Mouse (Mus musculus): ENCODE measurements around the gene Ncoa7. TPM values are rescaled to one million over a fixed set of nuclear protein-coding genes. Genes with fewer than 3 reads are reported as not detected.

Gene Ncoa7
- total RNA-seq, 2 experiments from 2014 or later: 5.6 to 9.6 TPM

GRCm38 (mm10) chr10:30745238-30745974 is 57.7 kb downstream of the Ncoa7 start:
- no peak for DNase-seq

DNA sequence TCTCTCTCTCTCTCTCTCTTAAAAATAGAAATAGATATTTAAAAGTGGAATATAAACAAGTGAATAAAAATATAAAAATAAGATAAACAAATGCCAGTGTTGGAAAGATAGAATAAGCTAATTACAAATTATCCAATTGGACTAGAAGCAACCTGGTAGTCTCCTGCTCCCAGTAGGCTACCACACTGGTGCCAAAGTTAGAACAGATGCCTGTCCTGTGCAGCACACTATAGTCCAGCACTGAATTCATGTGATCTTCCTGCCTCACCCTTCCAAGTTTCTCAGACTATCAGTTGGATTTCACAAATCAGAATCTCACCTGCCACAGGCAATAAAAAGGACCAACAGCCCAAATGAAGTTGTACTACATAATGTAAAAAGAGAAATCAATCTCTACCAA is 59.9 kb downstream of the Ncoa7 start:
- no peak for DNase-seq

DNA sequence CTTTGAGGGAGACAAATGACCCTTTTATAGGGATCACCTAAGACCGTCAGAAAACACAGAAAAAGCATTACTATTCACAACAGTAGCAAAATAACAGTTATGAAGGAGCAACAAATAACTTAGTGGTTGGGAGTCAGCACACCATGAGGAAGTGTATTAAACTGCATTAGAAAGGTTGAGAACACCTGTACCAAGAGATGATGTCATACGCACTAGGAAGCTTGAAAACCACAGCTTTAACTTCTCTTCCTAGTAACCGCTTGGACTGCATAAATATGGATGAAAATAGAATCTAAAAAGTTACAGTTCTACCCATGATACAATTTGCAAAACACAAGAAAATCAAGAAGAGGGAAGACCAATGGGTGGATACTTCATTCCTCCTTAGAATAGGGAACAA is 64.7 kb downstream of the Ncoa7 start:
- no peak for DNase-seq

GRCm38 (mm10) chr10:30737323-30737722 is 65.8 kb downstream of the Ncoa7 start:
- no peak for DNase-seq

- DNase-seq: no peak
Observed at GRCm38 (mm10) chr10:30733148-30733785, 69.9 kb downstream of the Ncoa7 start.

DNA sequence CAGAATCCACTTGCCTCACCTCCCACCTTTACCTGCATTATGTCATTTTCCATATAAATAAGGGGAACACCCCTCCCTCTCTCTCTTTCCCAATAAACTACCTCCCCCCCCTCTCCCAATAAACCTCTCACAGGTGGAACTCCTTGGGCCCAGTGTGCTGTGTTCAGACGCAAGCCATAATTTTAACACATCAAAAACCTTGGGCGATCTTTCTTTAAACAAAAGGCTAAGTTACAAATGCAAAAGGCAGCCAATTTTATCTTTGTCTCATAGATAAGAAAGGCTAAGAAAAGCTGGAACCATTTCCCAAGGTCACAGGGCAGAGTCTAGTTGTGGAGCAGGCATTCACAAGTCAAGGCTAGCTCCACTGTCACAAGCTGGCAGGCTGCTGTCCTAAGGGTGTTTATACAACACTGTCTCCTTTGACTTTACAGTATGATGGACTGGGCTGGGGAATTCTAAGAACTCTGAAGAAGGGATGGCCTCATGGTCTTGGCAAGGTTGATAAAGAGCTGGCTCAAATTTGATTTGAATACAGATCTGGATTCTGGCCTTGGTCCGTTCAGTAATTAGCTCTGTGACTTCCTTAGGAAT is 71.7 kb downstream of the Ncoa7 start:
- no peak for DNase-seq

- DNase-seq: no peak
Observed at GRCm38 (mm10) chr10:30730791-30731190, 72.3 kb downstream of the Ncoa7 start.

DNA sequence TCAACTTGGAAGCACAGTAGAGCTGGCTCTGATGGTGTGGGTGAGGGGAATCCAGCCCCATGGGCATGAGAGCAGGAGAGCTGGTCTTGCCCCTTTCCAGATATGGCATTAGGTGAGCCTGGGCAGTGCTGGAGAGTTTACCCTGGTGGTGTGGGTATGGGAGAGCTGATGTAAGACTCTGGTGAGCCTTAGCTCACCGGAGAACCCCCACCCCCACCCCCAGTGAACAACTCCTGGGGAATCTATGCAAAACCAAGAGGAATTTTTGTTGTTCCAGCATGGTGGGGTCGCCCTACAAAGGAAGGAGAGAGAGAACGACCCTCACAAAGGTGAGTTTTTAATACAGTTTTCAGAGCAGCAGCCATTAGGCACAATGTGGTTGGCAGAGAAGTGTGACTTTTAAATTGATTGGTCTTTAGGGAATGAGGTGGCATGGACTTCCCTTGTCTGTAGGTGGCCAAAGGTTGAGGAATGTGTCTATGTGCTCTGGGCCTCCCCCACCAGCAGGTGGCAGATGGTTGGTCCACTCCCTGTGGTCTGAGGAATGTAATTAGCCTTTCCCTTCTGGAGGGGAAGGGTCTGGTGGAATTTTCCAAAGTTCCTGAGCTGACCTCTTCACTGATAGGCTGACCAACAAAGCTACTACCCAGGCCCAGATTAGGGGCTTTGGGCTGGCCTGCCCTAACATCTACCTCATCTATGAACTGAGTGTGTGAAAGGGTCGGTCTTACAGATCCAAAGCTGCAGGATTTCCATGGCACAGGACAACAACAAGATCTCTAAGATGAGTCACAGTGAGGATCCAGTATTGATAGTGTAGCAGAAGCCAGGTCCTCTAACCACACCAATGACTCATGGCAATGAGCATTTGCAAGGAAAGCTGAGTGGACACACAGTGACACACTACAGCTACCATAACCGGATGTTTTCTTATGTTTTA is 73.7 kb downstream of the Ncoa7 start:
- DNase-seq: no peak

DNA sequence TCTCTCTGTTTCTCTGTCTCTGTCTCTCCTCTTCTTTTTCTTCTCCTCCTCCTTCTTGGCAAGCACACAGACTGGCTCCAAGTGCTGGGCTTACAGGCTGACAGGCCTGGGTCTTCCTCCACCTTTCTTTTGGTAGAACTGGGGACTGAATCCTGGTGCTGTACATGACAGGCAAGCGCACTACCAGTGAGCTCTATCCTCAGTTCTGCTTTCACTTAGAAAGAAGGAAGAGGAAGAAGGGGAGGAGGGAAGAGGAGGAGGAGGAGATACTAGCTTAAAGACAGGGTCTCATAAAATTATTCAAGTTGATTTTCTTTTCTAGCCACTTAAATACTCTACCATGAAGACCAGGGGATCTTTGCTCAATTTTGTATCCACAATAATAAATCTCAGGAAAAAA is 80.1 kb downstream of the Ncoa7 start:
- no peak for DNase-seq

- DNase-seq: no peak
Observed at GRCm38 (mm10) chr10:30720556-30720955, 82.6 kb downstream of the Ncoa7 start.

GRCm38 (mm10) chr10:30719947-30720346 is 83.2 kb downstream of the Ncoa7 start:
- DNase-seq: no peak

DNA sequence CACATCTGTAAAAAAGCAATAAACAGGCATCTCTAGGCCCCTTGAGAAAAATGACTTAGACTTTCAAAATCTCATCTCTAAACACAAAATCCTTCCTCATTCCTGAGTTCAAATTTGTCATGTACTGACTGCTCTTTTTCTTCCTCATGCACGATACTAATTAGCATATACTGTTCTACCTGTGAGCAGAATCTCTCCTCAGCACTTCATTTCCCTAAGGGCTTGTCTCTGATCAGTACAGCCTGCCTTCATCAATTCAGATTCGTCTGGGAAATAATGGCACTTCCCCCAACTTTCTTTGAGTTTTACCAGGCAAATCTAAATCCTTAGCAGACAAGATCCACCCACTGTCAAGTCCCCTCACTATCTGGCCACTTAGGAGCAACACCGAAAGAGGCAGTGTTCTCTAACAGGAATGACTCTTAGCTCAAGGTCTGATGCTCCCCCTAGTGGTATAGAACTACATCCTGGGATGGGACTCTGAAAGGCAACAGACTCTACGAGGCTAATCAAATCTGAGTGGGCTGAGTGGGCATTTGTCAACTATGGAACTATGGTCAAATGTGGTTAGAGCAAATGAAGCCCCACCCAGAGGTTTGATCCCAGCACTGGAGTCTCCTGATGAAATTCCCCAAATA is 84.3 kb downstream of the Ncoa7 start:
- DNase-seq: peak; percentile 5

DNA sequence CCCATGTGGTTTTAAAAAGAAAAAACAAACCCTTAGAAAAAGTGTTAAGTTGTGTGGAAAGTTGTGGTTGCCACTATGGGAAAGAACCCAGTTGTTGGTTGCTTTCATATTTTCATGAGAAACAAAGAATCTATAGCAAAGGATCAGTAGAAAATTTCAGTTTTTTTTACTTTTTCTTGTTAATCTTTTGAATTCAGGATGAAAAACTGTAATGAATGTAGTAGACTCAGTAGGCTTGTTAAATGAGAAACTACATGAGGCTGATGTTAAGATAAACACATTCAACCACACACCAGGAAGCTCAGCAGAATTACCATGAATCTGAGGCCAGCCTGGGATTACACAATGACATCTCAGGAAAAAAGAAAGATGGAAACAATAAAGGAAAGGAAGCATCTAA is 87.0 kb downstream of the Ncoa7 start:
- no peak for DNase-seq

DNA sequence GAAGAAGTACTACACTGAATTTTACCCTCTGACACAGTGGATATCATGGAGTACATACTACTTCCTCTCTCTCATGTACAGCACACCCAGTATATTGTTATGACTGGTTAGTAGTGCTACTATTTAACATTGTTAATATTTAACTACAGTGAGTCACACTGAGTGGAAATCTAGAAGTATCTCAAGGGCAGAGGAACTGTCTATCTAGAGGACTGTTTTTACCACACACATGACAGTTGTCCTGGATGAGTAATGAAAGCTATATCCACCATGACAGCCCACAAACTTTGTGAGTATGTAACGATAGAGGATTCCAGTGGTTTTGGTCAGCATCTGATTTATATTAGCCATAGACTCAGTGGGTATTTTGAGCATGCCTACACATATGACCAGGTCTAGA is 90.6 kb downstream of the Ncoa7 start:
- DNase-seq: no peak

- no peak for DNase-seq
Observed at GRCm38 (mm10) chr10:30709846-30710403, 93.2 kb downstream of the Ncoa7 start.

- no peak for DNase-seq
Observed at GRCm38 (mm10) chr10:30708039-30708438, 95.1 kb downstream of the Ncoa7 start.

DNA sequence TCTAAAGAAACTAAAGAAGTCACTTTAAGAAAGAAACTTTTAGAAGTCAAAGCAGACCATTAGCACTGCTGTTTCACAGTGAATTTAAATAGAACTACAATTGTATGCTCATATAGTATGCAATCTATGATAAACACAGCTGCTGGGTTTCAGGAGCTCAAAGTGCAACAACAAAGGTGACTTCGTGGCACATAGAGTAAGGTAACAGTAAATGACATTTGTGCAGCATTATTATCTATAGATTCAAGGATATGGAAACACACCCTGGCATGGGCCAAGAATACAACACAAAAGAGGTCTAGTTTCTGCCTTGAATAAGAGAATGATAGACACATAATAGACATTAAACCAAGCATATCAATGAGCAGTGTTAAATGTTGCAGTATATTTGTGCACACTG is 100.5 kb downstream of the Ncoa7 start:
- no peak for DNase-seq

DNA sequence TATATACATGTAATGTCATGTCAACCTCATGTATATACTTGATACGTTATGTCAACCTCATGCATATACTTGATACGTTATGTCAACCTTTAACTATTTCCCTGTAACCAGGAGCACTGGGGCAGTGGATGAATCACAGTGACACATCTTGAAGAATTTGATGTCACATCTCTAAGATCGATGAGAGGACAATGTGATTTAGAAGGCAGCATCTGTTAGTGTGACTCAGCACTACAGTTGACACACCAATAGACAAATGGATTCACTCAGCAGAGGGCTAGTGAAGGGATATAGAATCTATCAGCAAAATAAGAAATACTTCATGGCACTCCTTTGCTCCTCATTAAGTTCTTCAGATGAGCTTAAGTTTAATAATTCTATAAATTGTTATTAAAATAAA is 116.3 kb downstream of the Ncoa7 start:
- DNase-seq: no peak

GRCm38 (mm10) chr10:30683449-30683848 is 119.7 kb downstream of the Ncoa7 start:
- DNase-seq: no peak

- DNase-seq: no peak
Observed at GRCm38 (mm10) chr10:30679756-30680155, 123.4 kb downstream of the Ncoa7 start.

DNA sequence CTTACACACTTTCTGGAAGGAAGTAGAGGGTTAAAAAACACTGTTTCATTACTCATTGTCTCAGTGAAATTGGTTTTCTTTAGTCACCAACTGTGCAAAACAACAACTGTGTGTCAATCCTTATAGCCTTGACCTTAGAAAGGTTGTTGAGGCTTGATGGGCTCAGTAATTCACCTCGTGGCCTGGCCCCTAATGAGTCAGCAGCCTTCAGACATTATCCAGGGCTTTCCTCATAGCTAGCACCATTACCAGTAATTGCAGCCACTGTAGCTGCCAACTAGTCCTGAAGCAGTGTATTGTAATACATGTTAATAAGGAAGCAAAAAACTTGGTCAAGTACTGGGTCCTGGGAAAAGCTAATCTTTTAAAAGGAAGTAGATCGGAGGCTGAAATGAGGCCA is 125.1 kb downstream of the Ncoa7 start:
- no peak for DNase-seq

DNA sequence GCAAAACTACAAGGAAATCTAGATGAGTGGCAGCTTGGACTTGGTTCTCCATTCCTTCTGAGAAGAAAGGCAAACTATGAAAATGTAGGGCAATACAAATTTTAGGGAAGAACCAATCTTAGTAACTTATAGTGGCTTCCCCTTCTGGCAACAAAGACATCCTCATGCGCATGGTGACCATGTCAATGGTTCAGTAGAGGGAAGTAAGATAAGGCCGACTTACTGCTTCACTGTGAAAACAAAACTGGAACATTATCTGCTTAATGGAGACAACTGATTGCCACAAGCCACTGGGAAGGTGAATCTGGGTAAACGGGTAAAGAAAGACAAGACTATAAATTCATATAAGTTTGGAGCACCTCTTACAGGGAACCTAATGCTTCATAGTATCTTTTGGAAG is 128.3 kb downstream of the Ncoa7 start:
- DNase-seq: no peak
